Mouse (Mus musculus): ENCODE results near the gene Mtus2.

The Mtus2 gene

DNA sequence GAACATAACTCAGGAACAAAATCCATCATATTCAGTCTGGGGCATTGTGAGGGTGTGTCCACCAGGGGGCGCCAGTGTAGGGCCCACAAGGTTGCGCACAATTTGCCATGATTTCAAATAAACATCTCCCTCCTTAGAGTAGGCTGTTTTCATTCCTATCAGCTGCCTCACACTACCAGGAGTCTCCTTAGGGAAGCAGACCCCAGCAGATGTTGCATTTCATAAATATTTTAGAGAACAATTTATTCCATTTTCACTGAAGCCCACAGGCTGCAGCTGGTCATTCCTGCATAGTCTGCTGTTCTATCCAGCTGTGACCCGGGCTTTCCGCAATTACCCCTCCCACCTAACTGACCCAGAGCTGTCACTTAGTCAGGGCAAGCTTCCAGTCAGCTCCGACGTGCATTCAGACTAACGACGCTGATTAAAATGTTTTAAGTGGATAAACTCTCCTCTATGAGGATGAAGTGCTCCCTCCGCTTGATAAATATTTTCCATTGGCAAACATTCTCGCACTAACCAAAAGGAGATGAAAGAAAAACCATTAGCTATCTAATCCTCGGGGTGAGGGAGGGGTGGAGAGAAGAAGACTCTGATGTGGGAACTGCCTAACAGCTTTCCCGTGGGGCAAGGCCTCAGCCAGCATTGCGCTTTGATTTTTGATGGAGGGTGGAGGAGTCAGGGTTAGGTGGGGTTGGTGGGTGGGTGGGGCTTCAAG lies 223.6 kb downstream of the Mtus2 start:
- DNase-seq (ENCODE audit: low read depth, low spot score), result no peak

DNA sequence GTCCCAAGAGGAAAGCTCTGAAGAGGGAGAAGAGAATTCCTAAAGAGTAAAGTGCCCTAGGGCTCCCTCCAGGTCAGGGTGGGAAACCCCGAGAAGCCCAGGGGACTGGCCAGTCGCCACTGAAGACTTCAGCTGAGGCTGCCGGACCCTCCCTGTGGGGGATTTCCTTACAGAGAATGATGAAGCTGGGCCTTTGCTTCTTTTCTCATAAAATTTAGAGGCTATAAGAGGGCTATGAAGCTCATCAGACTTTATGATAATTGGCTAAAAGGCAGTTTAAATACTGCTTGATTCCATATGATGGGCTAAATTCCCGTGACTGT lies 224.1 kb downstream of the Mtus2 start:
- no peak for DNase-seq (ENCODE audit: low read depth, low spot score)

DNA sequence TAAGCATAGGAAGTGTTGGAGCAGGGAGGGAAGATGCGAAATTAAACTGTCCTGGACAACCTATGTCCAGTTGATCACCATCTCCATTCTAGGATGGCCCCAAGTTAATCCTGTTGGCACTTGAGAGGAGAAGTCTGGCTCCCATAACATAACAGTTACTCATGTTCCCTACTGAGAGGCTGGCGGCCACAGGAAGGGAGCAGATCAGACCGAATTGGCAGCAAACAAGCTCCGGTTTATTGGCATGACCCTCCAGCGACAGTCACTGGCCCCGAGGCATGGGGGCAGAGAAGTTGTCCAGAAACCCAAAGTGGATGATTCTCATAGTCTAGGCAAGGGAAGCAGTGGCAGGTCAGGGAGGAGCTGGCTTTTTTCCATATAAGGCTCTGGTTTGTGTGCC lies 224.8 kb downstream of the Mtus2 start:
- no peak for DNase-seq (ENCODE audit: low read depth, low spot score)

DNA sequence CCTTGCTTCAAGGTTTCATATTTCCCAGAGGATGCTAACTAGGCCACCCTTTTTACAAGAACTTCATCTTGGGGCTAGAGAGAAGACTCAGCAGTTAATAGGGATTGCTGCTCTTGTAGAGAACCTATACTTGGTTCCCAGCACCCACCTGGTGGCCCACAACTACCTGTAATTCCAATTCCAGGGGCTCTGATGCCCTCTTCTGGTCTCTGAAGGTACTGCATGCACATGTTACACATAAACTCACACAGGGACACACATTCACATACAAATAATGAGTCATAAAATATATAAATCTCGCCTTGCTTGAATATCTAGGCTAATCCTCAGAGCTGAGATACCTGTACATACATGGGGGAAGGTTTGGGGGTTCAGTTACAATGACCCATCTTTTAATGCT lies 228.8 kb downstream of the Mtus2 start:
- DNase-seq (ENCODE audit: low read depth, low spot score), result no peak

DNA sequence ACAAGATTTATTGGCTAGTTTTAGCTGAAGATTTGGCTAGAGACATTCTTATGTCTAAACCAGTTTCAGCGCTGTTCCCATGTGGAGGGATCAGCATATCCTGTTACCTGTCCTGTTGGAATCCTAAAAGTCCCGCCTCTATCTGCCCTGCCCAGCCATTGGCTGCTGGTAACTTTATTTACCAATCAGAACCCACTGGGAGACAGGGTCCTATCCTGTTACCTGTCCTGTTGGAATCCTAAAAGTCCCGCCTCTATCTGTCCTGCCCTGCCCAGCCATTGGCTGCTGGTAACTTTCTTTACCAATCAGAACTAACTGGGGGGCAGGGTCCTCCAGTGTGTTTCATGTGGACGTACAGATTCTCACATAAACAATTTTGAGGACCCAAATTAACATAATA lies 234.3 kb downstream of the Mtus2 start:
- DNase-seq (ENCODE audit: low read depth, low spot score), result no peak

DNA sequence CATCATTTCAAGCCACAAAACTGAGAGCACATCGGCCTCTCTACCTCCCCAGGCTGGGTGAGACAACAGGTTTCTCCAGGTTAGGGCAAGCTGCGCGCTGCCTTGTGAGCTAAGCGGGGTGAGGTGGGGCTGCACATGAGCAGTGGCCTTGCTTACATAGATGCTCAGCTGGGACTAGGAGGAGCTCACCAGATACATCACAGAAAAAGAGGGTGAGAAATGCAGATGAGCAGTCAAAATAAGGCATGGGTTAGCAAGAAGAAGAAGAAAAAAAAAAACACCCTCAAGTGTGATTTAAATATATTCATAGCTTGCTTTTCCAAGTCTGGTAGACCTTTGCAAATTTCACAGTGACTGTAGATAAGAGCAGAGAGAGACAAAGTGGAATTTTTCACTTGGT lies 254.7 kb downstream of the Mtus2 start:
- DNase-seq (ENCODE audit: low read depth, low spot score), result no peak

DNA sequence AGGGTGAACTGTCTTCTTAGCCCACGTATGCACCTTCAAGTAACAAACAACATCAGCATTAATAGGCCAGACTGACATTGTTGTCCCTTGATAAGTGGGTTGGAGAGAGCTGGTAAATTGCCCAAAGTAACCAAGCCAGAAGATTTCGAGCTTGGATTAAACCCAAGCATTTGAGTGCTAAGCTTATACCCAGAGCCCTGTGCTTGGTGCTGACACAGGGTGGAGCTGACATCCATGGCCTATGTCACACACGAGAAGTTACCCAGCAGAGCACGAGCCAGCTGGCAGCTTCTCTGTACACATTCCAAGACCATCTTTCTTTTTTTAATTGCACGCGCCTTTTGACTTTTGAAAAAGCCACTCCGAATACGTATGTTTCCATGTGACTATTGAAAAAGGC lies 259.7 kb downstream of the Mtus2 start:
- DNase-seq (ENCODE audit: low read depth, low spot score), result no peak

DNA sequence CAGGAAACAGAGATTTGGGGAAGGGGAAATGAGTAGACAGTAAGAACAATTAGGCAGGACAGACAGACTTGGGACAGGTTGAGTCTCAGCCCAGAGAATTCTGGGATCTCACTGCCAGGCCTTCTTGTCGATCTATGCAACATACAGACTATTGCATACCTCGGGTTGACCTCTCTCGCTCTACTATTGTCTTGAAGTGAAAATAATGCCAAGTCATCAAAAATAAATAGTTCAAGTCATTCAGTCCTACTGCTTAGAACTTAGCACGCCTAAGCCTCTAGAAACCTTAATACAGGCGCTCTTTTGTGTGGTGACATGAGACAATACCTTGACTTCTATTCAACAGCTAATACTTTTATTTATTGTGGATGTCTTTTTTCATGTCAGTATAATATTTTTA lies 265.8 kb downstream of the Mtus2 start:
- no peak for DNase-seq (ENCODE audit: low read depth, low spot score)

DNA sequence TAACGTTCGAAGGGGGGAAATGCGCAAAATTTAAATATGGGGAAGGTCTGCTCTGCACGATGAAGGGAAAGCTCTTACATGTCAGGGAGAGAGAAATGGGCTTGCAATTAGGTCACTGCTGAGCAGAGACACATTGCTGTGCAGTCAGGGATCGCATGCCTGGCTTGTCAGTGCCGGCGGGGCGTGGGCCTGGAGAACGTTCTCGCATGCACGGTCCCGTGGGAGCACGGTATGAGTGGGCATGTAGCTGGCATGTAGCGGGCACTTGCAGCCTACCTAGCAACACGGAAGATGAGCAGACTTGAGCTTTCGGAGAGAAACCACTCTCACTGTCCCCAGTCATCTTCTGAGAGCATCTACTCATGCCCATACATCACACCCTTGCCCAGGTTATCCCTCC lies 266.9 kb downstream of the Mtus2 start:
- DNase-seq (ENCODE audit: low read depth, low spot score), result no peak

DNA sequence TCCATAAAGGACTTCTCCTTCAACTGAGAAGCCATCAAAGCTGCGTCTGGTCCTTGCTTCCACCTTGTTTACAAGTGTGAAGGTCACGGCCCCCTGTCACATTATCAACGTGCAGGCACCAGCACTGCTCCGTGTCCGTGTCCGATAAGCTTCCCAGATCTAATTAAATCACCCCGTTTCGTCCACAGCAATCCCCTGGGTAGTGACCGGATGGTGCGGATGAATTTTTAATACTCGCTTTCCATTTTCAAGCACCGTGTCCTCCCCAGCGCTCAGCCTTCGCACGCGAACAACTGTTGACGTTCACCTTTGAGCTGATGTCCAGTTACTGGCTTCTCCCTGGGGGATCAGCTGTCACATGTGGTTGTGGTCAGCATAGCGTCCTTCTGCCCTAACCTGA lies 276.6 kb downstream of the Mtus2 start:
- DNase-seq (ENCODE audit: low read depth, low spot score), result no peak

DNA sequence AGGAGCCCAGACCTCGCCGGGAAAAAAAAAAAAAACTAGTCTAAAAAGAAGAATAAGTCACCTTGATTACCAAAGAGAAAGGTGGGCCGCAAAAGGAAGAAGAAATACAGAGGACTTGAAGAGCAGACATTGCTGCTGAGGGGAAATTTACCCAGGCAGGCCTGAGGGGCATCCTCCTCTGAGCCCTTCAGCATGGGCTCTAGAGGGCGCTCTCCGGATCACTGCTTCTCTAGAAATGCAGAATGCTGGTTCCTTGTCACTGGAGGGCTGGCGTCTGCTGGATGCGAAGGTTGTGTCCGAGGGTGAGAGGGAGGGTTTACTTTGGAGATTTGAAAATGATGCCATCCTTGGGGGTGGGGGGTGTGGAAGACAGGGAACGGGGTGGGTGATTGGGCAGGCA lies 279.5 kb downstream of the Mtus2 start:
- no peak for DNase-seq (ENCODE audit: low read depth, low spot score)

DNA sequence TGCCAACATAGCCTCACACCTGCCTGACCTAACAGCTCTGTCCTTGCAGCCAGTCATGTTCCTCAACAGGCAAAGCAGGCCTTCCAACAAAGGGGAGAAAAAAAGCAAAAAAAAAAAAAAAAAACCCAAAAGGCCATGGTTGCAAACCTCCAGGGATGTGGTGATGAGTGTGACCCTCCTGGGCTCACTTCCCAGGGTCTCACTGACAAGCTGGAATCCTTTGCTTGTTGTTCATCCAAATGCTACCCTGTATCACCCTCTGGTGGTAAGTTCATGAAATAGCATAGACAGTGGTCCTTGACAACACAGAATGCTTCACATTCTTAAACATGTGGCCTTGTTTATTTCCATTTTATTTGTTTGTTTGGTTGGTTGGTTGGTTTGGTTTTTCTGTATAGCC lies 281.9 kb downstream of the Mtus2 start:
- peak; percentile 18 for DNase-seq (ENCODE audit: low read depth, low spot score)

DNA sequence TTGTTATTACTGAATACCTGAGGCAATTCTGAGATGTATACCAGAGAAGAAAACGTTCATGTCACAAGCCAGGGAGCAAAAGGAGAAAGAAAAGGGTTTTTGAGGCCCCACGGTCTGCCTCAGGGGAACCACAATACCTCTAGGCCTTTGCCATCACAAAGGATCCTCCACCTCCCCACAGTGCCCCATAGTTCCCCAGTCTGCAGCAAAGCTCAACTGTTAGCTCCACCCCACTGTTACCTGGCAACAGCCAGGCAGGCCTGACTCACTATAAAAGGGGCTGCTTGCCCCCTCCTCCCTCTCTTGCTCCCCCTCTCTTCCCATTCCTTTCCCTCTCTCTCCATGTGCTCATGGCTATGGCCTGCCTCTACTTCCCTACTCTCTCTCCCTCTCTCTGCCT lies 282.6 kb downstream of the Mtus2 start:
- DNase-seq (ENCODE audit: low read depth, low spot score), result no peak

DNA sequence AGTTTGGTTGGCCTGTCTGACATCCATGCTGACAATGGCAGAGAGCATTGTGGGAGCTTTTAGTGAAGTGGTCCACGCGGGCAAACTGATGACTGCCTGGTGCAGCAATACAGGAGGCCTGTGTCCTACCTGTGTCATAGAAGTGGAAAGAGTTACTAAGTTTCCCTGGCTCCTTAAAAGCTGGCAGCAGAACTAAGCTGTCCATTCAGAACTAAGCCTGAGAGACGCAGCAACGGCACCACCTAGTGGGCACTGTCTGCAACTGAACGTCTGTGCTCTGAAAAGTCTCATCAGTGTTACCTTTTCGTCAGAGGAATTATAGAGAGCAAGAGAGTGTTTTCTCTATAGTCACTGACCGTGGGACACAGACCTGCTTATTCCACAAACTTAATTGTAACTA lies 284.8 kb downstream of the Mtus2 start:
- DNase-seq (ENCODE audit: low read depth, low spot score), result peak; percentile 42

DNA sequence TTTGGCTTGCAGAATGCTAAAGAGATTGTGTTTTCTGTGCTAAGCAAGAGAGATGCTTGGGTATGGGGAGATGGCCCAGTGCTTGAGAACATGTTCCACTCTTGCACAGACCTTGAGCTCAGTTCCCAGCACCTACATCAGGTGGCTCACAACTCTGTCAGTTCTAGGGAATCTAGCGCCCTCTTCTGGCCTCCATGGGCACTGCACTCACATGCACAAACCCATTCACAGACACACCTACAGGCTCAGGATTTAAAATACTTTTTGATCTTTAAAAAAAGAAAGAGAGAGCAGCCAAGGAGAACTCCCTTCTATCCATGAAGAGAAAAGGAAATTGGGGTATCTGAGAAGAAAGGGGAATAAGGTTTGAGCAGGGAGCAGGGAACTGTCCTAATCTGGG lies 287.4 kb downstream of the Mtus2 start:
- no peak for DNase-seq (ENCODE audit: low read depth, low spot score)

DNA sequence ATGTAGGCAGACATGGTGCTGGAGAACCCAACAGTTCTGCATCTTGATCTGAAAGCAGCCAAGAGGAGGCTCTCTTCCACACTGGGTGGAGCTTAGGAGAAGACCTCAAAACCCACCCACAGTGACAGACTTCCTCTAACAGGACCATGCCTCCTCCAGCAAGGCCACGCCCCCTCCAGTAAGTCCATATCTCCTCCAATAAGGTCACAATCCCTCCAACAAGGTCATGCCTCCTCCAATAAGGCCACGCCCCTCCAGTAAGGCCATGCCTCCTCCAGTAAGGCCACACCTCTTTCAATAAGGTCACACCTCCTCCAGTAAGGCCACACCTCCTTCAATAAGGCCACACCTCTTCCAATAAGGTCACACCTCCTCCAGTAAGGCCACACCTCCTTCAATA lies 288.3 kb downstream of the Mtus2 start:
- no peak for DNase-seq (ENCODE audit: low read depth, low spot score)

DNA sequence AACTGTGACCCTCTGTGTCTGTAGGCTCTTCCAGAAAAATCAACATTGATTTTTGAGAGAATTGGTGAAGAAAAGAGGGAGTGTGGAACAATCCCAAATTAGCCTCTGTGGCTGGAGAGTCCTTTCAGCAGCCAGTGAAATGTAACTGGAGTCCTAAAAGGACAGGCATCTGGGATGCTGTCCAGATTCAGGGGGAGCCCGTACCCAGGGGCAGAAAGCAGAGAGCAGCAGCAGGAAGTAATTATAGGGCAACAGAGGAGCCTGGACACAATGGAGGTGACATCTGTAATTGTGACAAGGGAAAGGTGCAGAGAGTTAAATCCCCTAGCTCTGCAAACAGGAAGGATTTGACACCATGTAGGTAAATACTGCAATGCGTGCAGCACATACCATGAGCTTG lies 291.1 kb downstream of the Mtus2 start:
- no peak for DNase-seq (ENCODE audit: low read depth, low spot score)

DNA sequence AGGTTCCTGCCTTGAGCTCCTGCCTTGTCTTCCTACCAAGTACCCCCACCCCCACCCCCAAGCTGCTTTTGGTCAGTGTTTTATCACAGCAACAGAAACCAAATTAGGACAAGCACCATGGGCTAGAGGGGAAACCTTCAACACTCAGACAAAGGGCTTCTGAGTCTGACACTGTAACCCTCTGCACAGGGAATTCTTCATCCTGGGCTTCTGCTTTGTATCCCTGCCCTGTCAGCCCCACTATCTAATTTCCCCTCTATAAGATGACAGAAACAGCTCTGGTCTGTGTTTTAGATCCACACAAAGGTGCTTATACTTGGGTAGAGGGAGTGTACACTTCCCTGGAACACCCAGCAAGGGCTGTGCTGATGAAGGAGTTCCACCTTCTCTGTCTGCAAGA lies 294.7 kb downstream of the Mtus2 start:
- no peak for DNase-seq (ENCODE audit: low read depth, low spot score)

DNA sequence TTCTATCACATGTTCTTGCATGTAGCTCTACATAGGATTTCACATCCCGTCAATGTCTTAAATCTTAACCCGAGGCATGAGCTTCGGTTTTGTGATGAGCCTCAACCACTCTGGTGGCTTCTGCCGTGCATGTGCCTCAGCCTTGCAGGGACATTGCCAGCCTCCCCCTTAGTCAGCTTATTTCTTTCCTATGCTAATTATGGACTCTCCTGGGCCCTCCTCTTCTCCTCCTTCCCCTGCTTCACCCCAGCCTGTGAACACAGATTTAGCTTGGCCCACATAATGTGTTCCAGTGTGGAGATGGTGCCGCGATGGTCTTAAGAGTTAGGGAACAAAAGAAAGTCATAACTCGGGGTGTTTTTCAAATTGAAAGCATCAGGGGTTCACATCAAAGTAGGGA lies 304.9 kb downstream of the Mtus2 start:
- DNase-seq (ENCODE audit: low read depth, low spot score), result no peak

DNA sequence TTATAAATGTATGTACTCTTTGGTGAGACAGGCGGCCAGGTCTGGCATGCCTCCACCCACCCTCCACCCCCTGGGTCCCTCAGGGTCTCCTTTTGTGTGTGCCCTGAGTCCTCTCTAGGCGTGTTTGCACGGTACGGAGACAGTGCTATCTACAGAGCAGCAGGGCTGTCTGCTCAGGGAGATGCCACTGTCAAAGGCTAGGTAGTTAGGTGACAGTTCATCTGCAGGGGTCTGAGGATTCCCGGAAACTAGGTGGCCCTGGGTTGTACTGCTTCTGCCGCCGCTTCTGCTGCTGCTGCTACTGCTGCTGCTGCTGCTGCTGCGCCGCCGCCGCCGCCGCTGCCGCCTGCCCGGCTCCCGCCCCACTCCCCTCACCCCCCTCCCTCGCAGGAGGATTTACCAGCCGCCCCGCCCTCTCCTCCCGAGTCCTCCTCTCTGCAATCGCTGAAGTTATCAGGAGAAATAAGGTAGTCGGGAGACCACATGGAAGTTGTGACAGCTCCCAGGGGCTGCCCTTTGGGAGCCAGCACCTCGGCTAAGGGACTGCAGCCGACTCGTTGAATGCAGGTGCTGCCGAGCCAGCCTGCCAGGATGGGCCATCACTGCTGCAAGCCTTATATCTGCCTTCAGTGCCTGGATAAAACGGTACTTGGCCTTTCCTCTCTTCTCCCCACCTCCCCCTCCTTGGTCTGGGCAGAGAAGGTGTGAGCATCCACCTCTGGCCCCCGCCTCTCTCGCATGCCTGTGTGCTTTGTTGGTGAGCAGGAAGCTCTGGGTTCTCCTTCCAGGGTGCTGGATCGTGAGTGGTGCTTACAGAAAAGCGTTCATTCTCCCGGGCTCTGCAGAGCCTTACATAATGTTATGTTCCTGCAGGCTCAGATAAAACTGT lies 307.9 kb downstream of the Mtus2 start:
- DNase-seq (ENCODE audit: low read depth, low spot score), result no peak

DNA sequence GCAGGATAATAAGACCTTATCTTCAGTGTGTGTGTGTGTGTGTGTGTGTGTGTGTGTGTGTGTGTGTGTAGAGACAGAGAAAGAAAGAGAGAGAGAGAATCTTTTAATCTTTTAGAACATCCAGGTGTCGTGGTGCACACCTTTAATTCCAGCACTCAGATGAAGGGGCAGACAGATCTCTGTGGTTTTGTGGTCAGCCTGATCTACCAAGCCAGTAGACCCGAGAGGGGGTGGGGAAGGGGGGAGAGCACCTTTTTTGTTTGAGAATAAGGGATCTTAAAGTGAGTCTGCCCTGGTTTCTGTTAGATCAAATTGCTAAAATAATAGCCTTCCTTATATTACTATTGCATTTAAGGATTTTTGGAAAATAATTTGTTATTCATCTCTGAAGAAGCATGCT lies 309.7 kb downstream of the Mtus2 start:
- no peak for DNase-seq (ENCODE audit: low read depth, low spot score)

DNA sequence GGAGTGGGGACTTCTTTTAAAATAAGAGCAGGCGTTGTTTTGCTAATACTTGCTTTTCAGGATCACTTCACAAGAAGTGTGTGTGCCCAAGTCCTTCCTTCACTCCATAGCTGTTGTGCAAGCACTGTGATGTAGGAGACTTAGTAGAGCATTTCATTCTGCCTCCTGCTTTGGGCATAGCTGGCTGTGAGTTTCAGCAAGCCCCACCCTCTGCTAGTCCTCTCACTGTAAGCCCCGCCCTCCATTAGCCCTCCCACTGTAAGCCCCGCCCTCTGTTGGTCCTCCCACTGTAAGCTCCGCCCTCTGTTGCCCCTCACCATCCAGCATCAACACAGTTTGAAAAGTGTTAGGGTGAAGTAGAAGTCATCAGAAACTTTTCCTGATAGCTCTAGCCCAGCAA lies 310.3 kb downstream of the Mtus2 start:
- DNase-seq (ENCODE audit: low read depth, low spot score), result no peak

DNA sequence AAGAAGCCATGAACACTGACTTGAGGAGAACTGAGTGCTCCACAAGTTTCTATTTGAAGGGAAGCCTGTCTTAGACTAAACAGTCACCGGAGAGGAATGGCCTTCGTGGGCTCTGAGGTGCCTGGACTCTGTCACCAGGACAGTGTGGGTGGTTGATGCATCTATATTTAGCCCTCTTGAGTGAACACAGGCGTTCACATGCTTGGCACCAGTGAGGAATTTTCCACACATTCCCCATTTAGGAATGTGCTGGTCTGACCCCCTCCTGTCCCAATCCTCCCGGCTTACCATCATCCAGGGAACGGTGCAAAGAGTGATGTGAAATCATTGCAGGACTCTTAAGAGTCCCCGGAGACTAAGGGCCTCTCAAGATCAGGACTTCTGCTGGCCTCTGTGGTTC lies 314.9 kb downstream of the Mtus2 start:
- no peak for DNase-seq (ENCODE audit: low read depth, low spot score)
